Mouse (Mus musculus): ENCODE measurements around the gene Dnah1.

The Dnah1 gene

DNA sequence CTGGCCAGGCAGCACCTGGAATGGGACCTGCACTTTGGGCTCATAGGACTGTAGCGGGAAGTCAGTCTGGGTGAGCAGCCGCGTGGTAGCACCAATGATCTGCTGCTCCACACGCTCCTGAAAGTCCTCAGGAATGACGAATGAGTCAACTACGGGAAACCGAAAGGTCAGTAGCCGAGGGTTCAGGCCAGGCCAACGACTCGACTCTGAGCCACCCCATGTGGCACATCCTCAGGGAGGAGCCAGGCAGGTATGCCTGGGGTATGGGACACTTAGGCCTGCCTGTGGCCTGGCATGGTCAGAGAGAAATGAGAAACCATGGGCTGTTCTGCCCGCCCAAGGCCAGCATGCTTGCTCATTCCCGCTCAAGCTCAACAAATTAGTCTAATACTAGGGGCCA lies 7.1 kb downstream of the Dnah1 start:
- DNase-seq = no peak

DNA sequence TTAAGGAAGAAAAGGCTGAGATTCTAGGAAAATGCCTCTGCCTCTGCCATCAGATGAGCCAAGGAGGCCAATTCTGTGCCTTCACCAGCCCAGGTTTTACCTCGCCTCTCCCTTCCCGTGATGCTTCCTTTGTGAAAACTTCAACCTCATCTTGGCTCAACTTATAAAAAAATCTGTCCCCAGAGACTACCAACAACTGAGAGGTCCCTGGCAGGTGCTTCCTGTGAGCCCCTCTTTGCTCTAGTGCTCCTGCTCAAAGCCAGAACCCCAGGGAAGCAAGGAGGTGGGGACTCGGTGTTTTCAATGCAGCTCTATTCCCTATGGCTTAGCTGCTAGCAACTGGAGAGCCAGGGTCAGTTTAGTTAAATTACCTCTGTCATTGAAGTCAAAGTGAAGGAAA lies 10.5 kb downstream of the Dnah1 start:
- no peak for DNase-seq

DNA sequence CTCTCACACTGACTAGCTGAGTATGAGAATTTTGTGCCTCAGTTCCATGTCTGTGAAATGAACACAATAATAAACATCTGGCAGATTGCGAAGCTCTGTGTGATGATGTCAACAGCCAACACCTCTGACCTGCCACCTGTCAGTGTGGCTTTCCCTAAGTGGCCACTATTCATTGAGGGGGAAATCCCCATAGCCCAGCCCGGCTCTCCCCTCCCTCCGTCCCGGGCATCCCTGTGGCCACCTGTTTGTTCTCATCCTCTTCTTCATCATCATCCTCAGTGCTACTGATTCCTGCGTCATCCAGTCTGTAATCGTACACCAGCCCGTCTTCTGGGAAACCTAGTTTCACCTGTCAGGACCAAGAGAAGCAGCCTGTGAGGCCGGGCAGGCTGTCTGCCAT lies 38.0 kb downstream of the Dnah1 start:
- no peak for DNase-seq

DNA sequence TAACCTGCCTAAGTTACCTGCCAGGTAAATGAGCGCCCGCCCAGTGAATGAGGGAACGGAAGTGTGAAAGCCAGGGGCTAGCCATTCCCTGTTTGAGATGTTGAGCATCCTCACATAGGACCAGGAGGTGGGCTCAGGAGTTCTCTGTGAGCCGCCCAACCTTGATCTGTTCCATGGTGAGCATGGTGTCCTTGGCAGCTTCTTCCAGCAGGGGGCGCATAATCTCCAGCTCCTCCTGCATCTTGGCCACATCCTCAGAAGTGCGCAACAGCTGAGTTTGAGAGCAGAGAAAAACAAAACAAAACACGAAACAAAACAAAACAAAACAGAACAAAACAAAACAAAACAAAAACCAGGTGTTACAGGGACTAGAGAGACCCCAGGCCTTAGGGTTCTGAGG lies 51.5 kb downstream of the Dnah1 start:
- DNase-seq = peak; percentile 83 to 88

DNA sequence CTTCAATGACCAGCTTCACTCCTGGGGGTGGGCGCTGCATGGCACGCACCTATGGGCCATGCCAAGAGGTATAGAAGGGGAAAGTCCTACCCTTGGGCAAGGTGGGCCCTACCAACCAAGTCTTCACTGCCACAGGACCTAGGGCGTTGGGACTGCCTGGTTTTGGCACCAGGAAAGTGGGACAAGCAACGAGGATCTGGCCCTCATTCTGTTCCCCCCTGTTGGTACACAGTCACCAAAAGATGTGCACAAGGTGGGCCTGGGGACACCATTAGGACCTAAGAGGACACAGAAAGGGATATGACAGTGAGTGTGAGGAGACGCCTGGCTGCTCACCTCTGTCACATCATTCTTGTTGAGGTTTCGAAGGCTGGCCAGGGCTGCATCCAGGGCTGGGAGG lies 52.6 kb downstream of the Dnah1 start:
- no peak for DNase-seq

GRCm38 (mm10) chr14:31269456-31270100 lies 54.1 kb downstream of the Dnah1 start:
- DNase-seq = no peak

GRCm38 (mm10) chr14:31268301-31269001 lies 55.2 kb downstream of the Dnah1 start:
- DNase-seq = no peak

- DNase-seq = no peak
These were observed 56.0 kb downstream of the Dnah1 start for GRCm38 (mm10) chr14:31267649-31268048.

- DNase-seq = no peak
These were observed 62.8 kb downstream of the Dnah1 start for GRCm38 (mm10) chr14:31260932-31261331.

GRCm38 (mm10) chr14:31260374-31260773 lies 63.3 kb downstream of the Dnah1 start:
- no peak for DNase-seq

DNA sequence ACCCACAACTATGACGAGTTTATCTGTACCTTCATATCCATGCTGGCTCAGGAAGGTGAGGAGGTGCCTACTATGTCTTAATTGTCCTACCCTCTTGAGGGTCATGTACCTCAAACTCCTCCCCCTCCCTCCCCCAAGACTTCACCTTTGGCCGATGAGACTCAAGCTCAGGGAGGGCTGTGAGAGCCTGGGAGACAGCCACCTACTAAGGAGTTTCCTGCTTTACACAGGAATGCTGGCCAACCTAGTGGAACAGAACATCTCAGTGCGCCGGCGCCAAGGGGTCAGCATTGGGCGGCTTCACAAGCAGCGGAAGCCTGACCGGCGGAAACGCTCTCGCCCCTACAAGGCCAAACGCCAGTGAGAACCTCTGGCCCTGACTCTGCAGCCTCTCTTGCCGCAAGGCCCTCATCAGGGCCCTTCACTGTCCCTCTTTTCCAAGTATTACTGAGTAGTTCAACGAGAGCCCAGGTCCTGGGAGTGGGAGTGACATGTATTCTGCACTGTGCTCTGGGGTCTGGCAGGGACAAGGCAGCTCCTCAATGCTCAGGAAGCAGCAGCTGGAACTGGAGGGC lies 65.1 kb downstream of the Dnah1 start:
- DNase-seq = no peak

DNA sequence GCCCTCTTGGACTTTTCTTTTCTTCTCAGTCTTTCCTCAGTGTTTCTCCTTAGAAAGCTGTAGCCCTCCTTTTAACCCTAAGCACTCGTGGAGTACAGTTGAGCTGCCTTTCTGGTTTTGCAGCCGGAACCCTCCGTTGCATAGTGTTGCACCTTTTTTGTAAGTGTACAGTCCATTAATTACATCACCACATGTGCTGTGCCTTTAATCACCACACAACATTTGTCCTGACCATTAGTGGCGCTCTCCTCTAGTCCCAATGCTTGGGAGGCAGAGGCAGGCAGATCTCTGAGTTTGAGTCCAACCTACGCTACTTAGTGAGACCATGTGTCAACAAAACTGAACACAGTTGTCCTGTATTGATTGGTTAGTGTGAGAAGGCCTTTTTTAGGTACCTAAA lies 71.6 kb downstream of the Dnah1 start:
- no peak for DNase-seq

DNA sequence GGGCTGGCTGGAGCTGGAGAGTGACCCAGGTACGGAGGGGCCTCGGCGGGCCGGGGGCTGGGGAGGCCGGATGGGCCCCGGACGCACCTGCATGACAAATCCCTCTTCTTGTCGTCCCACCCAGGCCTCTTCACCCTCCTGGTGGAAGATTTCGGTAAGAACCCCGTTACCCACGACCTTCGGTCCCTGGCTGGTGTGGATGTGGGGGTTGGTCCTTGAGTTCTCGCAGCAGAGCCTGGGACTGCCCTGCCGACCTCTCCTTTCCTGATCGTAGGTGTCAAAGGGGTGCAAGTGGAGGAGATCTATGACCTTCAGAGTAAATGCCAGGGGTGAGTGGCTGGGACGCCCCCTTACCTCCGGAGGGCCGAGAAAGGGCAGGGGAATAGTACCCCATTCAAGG lies 72.1 kb downstream of the Dnah1 start:
- no peak for DNase-seq

DNA sequence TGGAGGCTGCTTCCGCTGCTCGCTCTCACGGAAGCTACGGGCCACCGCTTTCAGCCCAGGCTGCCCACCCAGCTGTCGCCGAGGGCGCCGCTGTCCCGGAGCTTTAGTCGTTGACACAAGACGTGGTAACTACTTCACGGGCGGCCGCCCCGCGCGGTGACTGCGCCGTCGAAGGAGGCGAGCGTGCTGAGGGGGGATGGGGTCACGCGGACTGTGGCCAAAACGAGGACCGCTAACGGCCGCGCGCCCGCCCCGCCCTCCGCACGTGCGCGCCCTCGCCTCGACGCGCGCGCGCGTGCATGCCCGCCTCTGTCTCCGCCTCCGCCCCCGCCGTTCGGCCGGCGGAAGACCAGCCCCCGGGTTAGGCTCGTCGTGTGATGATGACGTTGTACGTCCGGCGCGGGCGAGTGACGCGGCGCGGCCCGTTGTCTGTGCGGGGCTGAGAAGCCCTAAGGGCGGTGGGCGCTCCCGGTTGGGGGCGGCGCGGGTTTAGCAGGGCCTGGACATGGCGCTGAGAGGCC lies 72.6 kb downstream of the Dnah1 start, which contains the start of the genes Phf7 and Bap1:
Gene Phf7, minus strand, starts transcription at position 234 of the 521 bp plus-strand sequence.
Gene Bap1, plus strand, starts transcription at position 367 of the 521 bp plus-strand sequence.
- peak; percentile 98 for DNase-seq

- no peak for DNase-seq
These were observed 73.2 kb downstream of the Dnah1 start for GRCm38 (mm10) chr14:31250222-31251083.

DNA sequence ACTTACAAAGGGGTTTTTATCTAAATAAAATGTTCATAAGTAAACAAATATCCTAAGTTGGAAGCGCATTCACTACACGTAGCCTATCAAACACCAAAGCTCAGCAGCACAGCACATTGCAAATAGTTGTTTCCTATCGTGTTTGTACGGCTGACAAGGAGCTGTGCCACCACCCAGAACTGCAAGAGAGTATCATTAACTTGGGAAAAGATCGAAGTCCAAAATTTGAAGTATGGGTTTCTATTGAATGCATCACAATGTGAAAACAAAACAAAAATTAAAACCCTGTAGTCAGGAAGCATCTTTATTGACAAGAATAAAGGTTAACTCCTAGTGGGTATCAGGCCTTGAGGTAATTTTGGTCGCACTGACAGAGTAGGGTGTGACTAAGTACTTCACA lies 75.3 kb downstream of the Dnah1 start:
- no peak for DNase-seq

DNA sequence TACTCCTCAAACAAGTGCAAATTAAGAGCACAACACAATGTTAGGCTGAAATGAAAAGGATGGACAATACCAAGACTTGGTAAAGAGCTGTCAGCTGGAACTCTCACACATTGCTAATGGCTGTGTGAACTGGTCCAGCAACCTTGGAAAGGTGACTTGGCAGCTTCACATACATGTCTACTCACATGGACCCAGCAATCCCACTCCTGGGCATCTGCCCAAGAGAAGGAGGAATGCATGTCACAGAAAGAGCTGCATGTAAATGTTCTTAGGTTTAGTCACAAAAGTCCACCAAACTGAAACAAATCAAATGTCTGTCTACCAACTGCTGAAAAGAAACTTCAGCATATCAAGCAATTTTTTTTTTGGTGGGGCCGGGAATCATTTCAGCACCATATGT lies 77.8 kb downstream of the Dnah1 start:
- DNase-seq = no peak

- DNase-seq = no peak
These were observed 78.9 kb downstream of the Dnah1 start for GRCm38 (mm10) chr14:31244777-31245176.

DNA sequence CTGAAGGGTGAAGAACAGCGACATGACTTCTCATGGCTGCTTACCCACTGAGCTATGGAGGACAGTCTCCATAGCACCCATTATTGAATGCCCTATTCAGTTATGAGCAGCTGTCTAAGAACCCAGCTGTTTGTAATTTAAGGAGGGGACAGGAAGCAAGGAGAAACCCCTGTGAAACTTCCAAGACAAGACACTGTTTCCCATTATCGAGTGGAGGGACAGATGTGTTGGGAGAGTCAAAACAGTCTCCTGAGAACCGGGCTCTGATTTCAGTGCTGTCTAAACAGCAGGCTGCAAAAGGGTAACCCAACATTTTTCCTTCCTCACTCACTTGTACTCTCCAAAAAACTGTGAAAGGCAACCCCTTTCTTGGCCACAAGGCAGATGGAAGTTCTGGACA lies 83.2 kb downstream of the Dnah1 start:
- DNase-seq = no peak

DNA sequence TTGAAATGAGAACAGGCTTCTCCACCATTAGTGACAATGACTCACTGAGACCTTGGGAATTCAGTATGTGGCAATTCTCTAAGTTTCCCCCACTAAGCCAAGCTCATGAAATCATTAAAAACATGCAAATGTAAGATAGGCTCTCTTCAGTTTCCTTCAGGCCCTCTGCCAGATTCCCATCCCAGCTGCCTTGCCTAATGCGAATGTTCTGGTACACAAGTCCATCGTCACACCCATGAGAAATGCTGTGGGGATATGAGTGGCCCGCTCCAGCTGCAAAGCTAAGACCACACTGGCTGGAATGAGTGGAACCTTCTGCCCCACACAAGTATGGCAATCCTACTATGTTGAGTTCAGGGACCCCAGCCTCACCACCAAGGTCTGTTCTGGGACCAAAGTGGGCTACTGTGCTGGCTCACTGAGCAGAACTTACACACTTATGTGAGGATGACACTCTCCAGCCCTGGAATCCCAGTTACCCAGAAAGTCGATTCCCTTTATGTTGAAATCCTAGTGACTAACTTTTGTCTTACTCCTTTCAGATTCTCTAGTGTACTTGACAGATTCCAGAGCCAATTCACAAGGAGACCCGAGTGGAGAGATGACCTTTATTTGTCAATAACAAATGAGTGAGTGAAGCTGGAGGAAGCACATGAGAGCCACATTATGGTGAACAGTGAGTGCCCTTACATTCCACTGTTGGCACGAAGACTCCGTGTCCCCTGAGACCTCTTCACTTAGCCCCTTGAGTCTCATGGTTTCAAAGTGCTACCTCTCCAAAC lies 86.4 kb downstream of the Dnah1 start:
- no peak for DNase-seq

DNA sequence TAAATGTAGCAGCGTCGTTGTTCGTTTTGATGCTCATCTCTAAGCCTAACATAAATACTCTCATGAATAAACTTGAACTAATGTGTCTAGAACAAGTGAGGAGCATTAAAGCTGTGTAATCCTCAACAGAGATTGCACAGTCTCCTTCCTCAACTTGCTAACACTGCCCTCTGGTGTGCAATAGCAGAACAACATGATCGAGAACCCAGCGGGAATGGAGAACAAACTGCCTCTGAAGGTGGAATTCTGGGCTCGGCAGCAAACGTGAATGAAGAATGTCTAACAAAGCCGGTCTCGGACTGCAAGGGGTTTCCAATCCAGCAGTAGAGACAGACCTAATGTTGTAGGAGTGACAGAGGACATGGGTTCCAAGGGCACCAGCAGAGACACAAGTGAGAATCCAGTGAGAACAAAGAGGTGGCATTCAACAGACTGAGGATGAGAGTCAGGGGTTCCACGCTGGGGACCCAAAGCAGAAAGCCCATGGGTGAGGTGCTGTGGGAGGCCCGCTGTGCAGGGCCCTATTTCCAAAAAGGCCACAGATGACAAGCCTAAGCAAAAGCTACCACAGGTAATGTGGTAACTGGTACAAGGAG lies 89.6 kb downstream of the Dnah1 start:
- peak; percentile 84 to 92 for DNase-seq
